Mouse (Mus musculus) liver, embryonic 11.5 days (tissue): ENCODE measurements around the gene Zc3hav1l. TPM values are rescaled to one million over a fixed set of nuclear protein-coding genes. Genes with fewer than 3 reads are reported as not detected.
A peak's percentile ranks its signal among the peaks of the same experiment; 100 is the strongest.

Experiments
- ATAC-seq: fragments of 200-750 bp; cut with Nextera tagmentation; replicated peaks from 2 replicates; pipeline ENCODE4 v1.8.0; 2017; ENCODE audit warnings: moderate number of reproducible peaks, mild to moderate bottlenecking, moderate TSS enrichment, moderate library complexity; ENCODE audit not compliant: low FRiP score
- DNase-seq: peaks from one replicate; pipeline ENCODE4 v3.0.0-alpha.2; 2017; ENCODE audit warnings: low spot score
- H3K27ac ChIP-seq: fragments of 300-500 bp; sonication (generic); 2 replicates; pipeline ENCODE4 v1.5.1; 2014; ENCODE audit warnings: mild to moderate bottlenecking, low read depth, low read length, control low read depth
- H3K27me3 ChIP-seq: fragments of 300-500 bp; sonication (generic); replicated peaks from 2 replicates; pipeline ENCODE4 v1.6.1; 2014; ENCODE audit warnings: low read length, mixed read lengths; ENCODE audit not compliant: control insufficient read depth, insufficient read depth
- H3K36me3 ChIP-seq: fragments of 300-500 bp; sonication (generic); 2 replicates; pipeline ENCODE4 v1.6.1; 2014; ENCODE audit warnings: mild to moderate bottlenecking, low read length, moderate library complexity, mixed read lengths; ENCODE audit not compliant: control insufficient read depth, insufficient read depth
- H3K4me1 ChIP-seq: fragments of 300-500 bp; sonication (generic); replicated peaks from 2 replicates; pipeline ENCODE4 v1.6.1; 2014; ENCODE audit warnings: low read length, mixed read lengths; ENCODE audit not compliant: control insufficient read depth, insufficient read depth
- H3K4me2 ChIP-seq: fragments of 300-500 bp; sonication (generic); 2 replicates; pipeline ENCODE4 v1.6.1; 2014; ENCODE audit warnings: mild to moderate bottlenecking, control low read depth, moderate library complexity
- H3K4me3 ChIP-seq: fragments of 300-500 bp; sonication (generic); 2 replicates; pipeline ENCODE4 v1.5.1; 2014; ENCODE audit warnings: low read depth, low read length, control low read depth
- H3K9ac ChIP-seq: fragments of 300-500 bp; sonication (generic); 2 replicates; pipeline ENCODE4 v1.6.1; 2014; ENCODE audit warnings: low read depth, low read length, control low read depth
- H3K9me3 ChIP-seq: fragments of 300-500 bp; sonication (generic); 2 replicates; pipeline ENCODE4 v1.6.1; 2016; ENCODE audit warnings: low read length, inconsistent platforms, mixed read lengths; ENCODE audit not compliant: control insufficient read depth
- WGBS: fragments of 180-500 bp; shearing (Covaris S2); extraction: QIAGEN DNeasy Blood & Tissue Kit; methylation state at CpG from one replicate; pipeline ENCODE4 v1.1.7; 2014; 5-methylcytosine and 5-hydroxymethylcytosine counted together
- polyA plus RNA-seq: library from polyadenylated mRNA; unstranded; fragments of >200 nt; fragmentation: Nextera tagmentation; extraction: Ambion mirVana; gene quantifications from 2 replicates; pipeline ENCODE4 v1.2.1, GENCODE M21; 2014

The Zc3hav1l gene
- polyA plus RNA-seq, 1 experiment from 2014 or later, result 8.3 TPM

GRCm38 (mm10) chr6:38337951-38338350 lies 38.9 kb upstream of the Zc3hav1l start:
- ATAC-seq (no peak), DNase-seq (no peak)
- Histone ChIP-seq H3K36me3 (peaks cover 37% of the 10 kb centered on the region), H3K4me1 (peaks cover 28% of the 10 kb centered on the region), H3K9ac (no peak overlapping the region), H3K27ac (peak overlapping the region; percentile 21; the same call in 1 of the 2 replicates), H3K4me3 (no peak overlapping the region), H3K9me3 (no peaks in the 10 kb centered on the region), H3K27me3 (no peaks in the 10 kb centered on the region), H3K4me2 (no peak overlapping the region)
- 79% methylated on average over 6 of the region's 6 CpGs for WGBS

DNA sequence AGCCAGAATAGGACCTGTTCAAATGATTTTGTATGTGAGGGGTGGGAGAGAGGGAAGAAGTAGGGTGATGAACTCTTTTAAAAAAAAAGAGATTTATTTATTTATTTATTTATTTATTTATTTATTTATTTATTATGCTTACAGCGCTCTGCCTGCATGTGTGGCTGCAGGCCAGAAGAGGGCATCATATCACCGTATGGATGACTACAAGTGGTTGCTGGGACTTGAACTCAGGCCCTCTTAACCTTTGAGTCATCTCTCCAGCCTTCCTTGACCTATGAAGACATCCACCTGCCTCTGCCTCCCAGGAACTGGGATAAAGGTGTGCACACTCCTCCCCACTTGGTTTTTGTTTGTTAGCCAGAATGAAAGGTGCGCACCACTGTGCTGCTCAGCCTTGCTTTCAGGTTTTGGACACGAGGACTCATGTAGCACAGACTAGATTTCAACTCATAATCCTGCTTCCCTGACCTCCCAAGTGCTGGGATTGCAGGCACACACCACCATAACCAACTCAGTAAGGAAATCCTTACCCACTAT lies 38.2 kb upstream of the Zc3hav1l start:
- 86% methylated on average over 4 of the region's 4 CpGs for WGBS
- H3K9ac ChIP-seq, result no peak overlapping the region
- H3K4me1 ChIP-seq, result peaks cover 23% of the 10 kb centered on the region
- no peak for ATAC-seq
- no peaks in the 10 kb centered on the region for H3K27me3 ChIP-seq
- no peaks in the 10 kb centered on the region for H3K9me3 ChIP-seq
- H3K4me3 ChIP-seq, result no peak overlapping the region
- H3K36me3 ChIP-seq, result peaks cover 42% of the 10 kb centered on the region
- DNase-seq, result no peak
- H3K4me2 ChIP-seq, result no peak overlapping the region
- no peak overlapping the region for H3K27ac ChIP-seq

- no peak for ATAC-seq
- DNase-seq, result no peak
- H3K36me3 ChIP-seq, result peaks cover 50% of the 10 kb centered on the region
- H3K27me3 ChIP-seq, result no peaks in the 10 kb centered on the region
- H3K9me3 ChIP-seq, result no peaks in the 10 kb centered on the region
- H3K27ac ChIP-seq, result no peak overlapping the region
- peaks cover 12% of the 10 kb centered on the region for H3K4me1 ChIP-seq
- no peak overlapping the region for H3K4me2 ChIP-seq
- H3K4me3 ChIP-seq, result no peak overlapping the region
- WGBS, result 78% methylated on average over 6 of the region's 6 CpGs
- no peak overlapping the region for H3K9ac ChIP-seq
These were observed 36.2 kb upstream of the Zc3hav1l start for GRCm38 (mm10) chr6:38335264-38335663.

DNA sequence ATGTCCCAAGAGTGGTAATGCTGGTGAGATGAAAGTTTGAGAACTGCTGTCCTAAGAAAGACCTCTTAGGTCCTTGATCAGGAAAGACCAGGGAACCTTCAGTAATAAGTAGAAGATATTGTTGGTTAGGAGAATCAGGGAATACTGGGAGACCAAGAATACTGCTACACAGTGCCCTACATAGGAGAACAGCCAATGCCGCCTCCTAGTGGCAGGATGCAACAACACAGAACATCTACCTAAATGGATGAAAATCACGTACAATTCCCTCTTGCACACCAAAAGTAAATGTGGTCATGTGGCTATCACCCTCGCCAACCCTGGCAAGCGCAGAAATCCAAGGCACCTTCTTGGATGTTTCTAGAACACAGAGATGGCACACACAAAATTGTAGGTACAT lies 27.5 kb upstream of the Zc3hav1l start:
- WGBS, result 47% methylated on average over 4 of the region's 4 CpGs
- Histone ChIP-seq H3K4me3 (no peak overlapping the region), H3K9ac (no peak overlapping the region), H3K27ac (no peak overlapping the region), H3K27me3 (no peaks in the 10 kb centered on the region), H3K9me3 (no peaks in the 10 kb centered on the region; the same call in 1 of the 2 replicates), H3K4me2 (no peak overlapping the region), H3K4me1 (no peaks in the 10 kb centered on the region), H3K36me3 (peaks cover 44% of the 10 kb centered on the region)
- DNase-seq (no peak), ATAC-seq (0 out of 2 replicates have a peak, but pooled peaks have one; percentile 49)

GRCm38 (mm10) chr6:38320621-38321020 lies 21.6 kb upstream of the Zc3hav1l start:
- WGBS, result 80% methylated on average over 9 of the region's 9 CpGs
- no peak overlapping the region for H3K9ac ChIP-seq
- no peaks in the 10 kb centered on the region; the same call in 1 of the 2 replicates for H3K4me1 ChIP-seq
- H3K9me3 ChIP-seq, result no peaks in the 10 kb centered on the region; the same call in 1 of the 2 replicates
- ATAC-seq (no peak), DNase-seq (no peak)
- no peak overlapping the region for H3K4me2 ChIP-seq
- H3K36me3 ChIP-seq, result peaks cover 61% of the 10 kb centered on the region
- no peak overlapping the region for H3K27ac ChIP-seq
- H3K27me3 ChIP-seq, result no peaks in the 10 kb centered on the region
- no peak overlapping the region for H3K4me3 ChIP-seq

- no peak overlapping the region for H3K4me3 ChIP-seq
- H3K27me3 ChIP-seq, result no peaks in the 10 kb centered on the region
- H3K9me3 ChIP-seq, result no peaks in the 10 kb centered on the region
- DNase-seq, result no peak
- H3K4me2 ChIP-seq, result peak overlapping the region; percentile 41
- H3K4me1 ChIP-seq, result no peaks in the 10 kb centered on the region; the same call in 1 of the 2 replicates
- H3K9ac ChIP-seq, result no peak overlapping the region
- peaks cover 42% of the 10 kb centered on the region for H3K36me3 ChIP-seq
- WGBS, result 87% methylated on average over 4 of the region's 4 CpGs
- H3K27ac ChIP-seq, result peak overlapping the region; percentile 79
- peak; percentile 68 for ATAC-seq
These were observed 17.0 kb upstream of the Zc3hav1l start for GRCm38 (mm10) chr6:38316050-38316449.

DNA sequence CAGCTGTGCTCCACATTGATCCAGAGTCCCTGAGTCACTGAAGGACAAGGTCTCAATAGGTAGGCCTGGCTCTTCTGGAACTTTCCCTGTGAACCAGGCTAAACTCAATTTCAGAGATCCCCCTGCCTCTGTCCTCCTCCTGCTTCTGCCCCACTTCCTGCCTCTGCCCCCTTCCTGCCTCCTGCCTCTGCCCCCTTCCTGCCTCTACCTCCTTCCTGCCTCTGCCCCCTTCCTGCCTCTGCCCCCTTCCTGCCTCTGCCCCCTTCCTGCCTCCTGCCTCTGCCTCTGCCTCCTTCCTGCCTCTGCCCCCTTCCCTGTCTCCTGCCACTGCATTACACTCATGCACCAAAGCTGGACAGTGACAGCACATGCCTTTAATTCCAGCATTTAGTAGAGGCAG lies 10.7 kb upstream of the Zc3hav1l start:
- Histone ChIP-seq H3K27ac (no peak overlapping the region), H3K27me3 (no peaks in the 10 kb centered on the region), H3K9me3 (no peaks in the 10 kb centered on the region; the same call in 1 of the 2 replicates), H3K4me1 (no peaks in the 10 kb centered on the region), H3K4me2 (no peak overlapping the region), H3K36me3 (peaks cover 37% of the 10 kb centered on the region), H3K4me3 (no peak overlapping the region), H3K9ac (no peak overlapping the region)
- DNase-seq (no peak), ATAC-seq (no peak)

DNA sequence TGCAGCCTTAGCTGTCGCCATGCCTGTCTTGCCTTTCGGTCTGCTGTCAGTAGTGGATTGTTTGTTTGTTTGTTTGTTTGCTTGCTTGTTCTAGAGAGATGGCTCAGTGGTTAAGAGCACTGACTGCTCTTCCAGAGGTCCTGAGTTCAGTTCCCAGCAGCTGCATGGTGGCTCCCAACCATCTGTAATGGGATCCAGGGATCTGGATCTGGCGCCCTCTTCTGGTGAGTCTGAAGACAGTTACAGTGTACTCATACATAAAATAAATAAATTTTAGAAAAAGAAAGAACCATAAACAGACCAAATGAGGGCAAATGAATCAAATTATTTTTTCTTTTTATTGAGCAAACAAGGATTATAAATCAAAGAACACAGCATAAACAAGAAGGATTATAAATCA lies 5.9 kb upstream of the Zc3hav1l start:
- ATAC-seq (no peak), DNase-seq (no peak)
- Histone ChIP-seq H3K36me3 (peaks cover 30% of the 10 kb centered on the region), H3K9me3 (no peaks in the 10 kb centered on the region; the same call in 1 of the 2 replicates), H3K9ac (no peak overlapping the region), H3K27ac (no peak overlapping the region), H3K4me3 (no peak overlapping the region), H3K4me1 (no peaks in the 10 kb centered on the region), H3K27me3 (no peaks in the 10 kb centered on the region), H3K4me2 (no peak overlapping the region)
- 81% methylated on average over 3 of the region's 3 CpGs for WGBS

GRCm38 (mm10) chr6:38298246-38298635 lies 818 bp downstream of the Zc3hav1l start:
- peak overlapping the region; percentile 95 for H3K27ac ChIP-seq
- DNase-seq (peak; percentile 51), ATAC-seq (no peak)
- no peaks in the 10 kb centered on the region for H3K9me3 ChIP-seq
- H3K4me3 ChIP-seq, result peak overlapping the region; percentile 92
- H3K4me1 ChIP-seq, result peaks cover 9% of the 10 kb centered on the region
- H3K9ac ChIP-seq, result peak overlapping the region; percentile 97
- 1% methylated on average over 10 of the region's 10 CpGs for WGBS
- no peaks in the 10 kb centered on the region for H3K27me3 ChIP-seq
- peak overlapping the region; percentile 89 for H3K4me2 ChIP-seq
- H3K36me3 ChIP-seq, result peaks cover 12% of the 10 kb centered on the region
